Mouse (Mus musculus) limb, embryonic 11.5 days (tissue): ENCODE results near the gene Trio. TPM values are rescaled to one million over a fixed set of nuclear protein-coding genes. Genes with fewer than 3 reads are reported as not detected.
A peak's percentile ranks its signal among the peaks of the same experiment; 100 is the strongest.

ENCODE experiments used
- ATAC-seq: fragments of 200-750 bp; cut with Nextera tagmentation; 2 replicates; pipeline ENCODE4 v1.8.0; 2017; ENCODE audit warnings: low read depth; ENCODE audit not compliant: insufficient number of reproducible peaks, low FRiP score, low TSS enrichment
- DNase-seq: peaks from one replicate; pipeline ENCODE4 v3.0.0-alpha.2; 2015; ENCODE audit warnings: low spot score
- H3K27ac ChIP-seq: fragments of 300-500 bp; sonication (generic); replicated peaks from 2 replicates; pipeline ENCODE4 v1.5.1; 2014; ENCODE audit warnings: low read depth, mild to moderate bottlenecking, low read length
- H3K27me3 ChIP-seq: fragments of 300-500 bp; sonication (generic); 2 replicates; pipeline ENCODE4 v1.6.1; 2014; ENCODE audit warnings: mild to moderate bottlenecking, low read length, mixed read lengths; ENCODE audit not compliant: control insufficient read depth, insufficient read depth
- H3K36me3 ChIP-seq: fragments of 300-500 bp; sonication (generic); 2 replicates; pipeline ENCODE4 v1.6.1; 2014; ENCODE audit warnings: mild to moderate bottlenecking, low read length, moderate library complexity, mixed read lengths; ENCODE audit not compliant: control insufficient read depth, insufficient read depth
- H3K4me1 ChIP-seq: fragments of 300-500 bp; sonication (generic); 2 replicates; pipeline ENCODE4 v1.6.1; 2014; ENCODE audit warnings: low read length, mixed read lengths; ENCODE audit not compliant: control insufficient read depth, insufficient read depth
- H3K4me2 ChIP-seq: fragments of 300-500 bp; sonication (generic); 2 replicates; pipeline ENCODE4 v1.6.1; 2014; ENCODE audit warnings: low read depth, mild to moderate bottlenecking, moderate library complexity; ENCODE audit not compliant: severe bottlenecking
- H3K4me3 ChIP-seq: fragments of 300-500 bp; sonication (generic); 2 replicates; pipeline ENCODE4 v1.5.1; 2014; ENCODE audit warnings: low read depth, low read length
- H3K9ac ChIP-seq: fragments of 300-500 bp; sonication (generic); 2 replicates; pipeline ENCODE4 v1.6.1; 2014; ENCODE audit warnings: mild to moderate bottlenecking, low read length
- H3K9me3 ChIP-seq: fragments of 300-500 bp; sonication (generic); 2 replicates; pipeline ENCODE4 v1.6.1; 2016; ENCODE audit warnings: low read length; ENCODE audit not compliant: control insufficient read depth
- WGBS: fragments of 180-500 bp; shearing (Covaris S2); extraction: QIAGEN DNeasy Blood & Tissue Kit; methylation state at CpG from one replicate; pipeline ENCODE4 v1.1.7; 2014; 5-methylcytosine and 5-hydroxymethylcytosine counted together
- polyA plus RNA-seq: library from polyadenylated mRNA; unstranded; fragments of >200 nt; fragmentation: Nextera tagmentation; extraction: Ambion mirVana; gene quantifications from 2 replicates; pipeline ENCODE4 v1.2.1, GENCODE M21; 2014

The Trio gene
- polyA plus RNA-seq, 1 experiment from 2014 or later = 64.8 TPM

DNA sequence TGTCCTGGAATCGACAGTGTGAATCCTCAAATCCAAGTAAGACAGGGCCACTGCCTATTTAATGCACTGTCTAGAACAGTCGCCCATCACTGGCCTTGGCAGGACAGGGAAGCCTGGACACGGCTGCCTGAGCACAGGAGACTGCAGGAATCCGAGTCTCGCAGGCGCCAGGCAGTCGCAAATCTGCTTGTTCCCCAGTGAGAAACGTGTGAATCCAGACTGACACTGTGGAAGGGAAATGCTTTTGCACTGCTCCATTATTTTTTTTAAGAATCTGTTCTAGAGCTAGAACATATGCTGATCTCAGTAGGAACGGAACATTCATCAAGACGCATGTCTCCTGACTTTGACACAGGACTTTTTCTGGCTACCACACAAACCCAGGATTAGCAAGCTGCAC is 208.6 kb downstream of the Trio start:
- 81% methylated on average over 10 of the region's 10 CpGs for WGBS
- no peak overlapping the region for H3K27ac ChIP-seq

DNA sequence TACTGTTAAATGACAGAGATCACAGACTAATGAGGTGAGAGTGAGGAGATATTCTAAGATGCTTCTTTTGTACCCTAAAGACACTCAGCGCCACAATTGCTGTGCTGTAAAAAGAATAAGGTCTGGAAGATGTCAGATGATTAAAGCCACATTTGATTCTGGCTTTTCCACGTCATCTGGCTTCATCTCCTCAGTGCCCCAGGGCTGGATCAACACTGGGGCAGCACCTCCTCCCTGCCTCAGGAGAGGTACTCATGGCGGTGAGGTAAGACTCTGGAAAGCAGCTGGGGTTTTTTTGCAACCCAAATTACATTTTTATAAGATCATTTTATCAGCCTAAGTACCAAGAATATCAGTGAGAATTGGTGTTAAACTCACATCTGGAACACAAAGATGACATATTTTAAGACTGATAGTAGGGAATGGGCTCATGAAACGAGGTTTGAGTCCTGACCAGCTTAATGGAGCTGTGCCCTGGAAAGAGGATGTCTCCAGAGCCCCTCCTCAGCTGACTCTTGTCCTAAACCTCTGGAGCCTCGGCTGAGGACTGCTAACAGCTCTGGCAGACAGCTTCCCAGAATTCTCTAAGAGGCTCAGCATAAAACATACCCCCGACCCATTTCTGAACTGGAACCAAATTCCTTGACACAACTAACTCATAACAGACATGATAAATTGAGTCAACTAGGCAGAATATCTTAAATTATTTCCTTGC is 210.8 kb downstream of the Trio start:
- H3K36me3 ChIP-seq = no peaks in the 10 kb centered on the region; the same call in 1 of the 2 replicates
- H3K4me3 ChIP-seq = no peak overlapping the region
- H3K27me3 ChIP-seq = no peaks in the 10 kb centered on the region
- no peak overlapping the region for H3K27ac ChIP-seq
- 41% methylated on average over 6 of the region's 6 CpGs for WGBS
- ATAC-seq = no peak
- H3K4me2 ChIP-seq = no peak overlapping the region
- H3K9ac ChIP-seq = no peak overlapping the region
- peaks cover 22% of the 10 kb centered on the region for H3K4me1 ChIP-seq
- H3K9me3 ChIP-seq = no peaks in the 10 kb centered on the region
- DNase-seq = no peak

More for the DNA sequence above, 208.6 kb downstream of the Trio start:
- H3K27me3 ChIP-seq = no peaks in the 10 kb centered on the region
- no peak overlapping the region for H3K4me2 ChIP-seq
- no peak overlapping the region for H3K9ac ChIP-seq
- peaks cover 5% of the 10 kb centered on the region for H3K4me1 ChIP-seq
- no peak overlapping the region for H3K4me3 ChIP-seq
- H3K36me3 ChIP-seq = no peaks in the 10 kb centered on the region; the same call in 1 of the 2 replicates
- ATAC-seq = no peak
- no peak for DNase-seq
- no peaks in the 10 kb centered on the region for H3K9me3 ChIP-seq

DNA sequence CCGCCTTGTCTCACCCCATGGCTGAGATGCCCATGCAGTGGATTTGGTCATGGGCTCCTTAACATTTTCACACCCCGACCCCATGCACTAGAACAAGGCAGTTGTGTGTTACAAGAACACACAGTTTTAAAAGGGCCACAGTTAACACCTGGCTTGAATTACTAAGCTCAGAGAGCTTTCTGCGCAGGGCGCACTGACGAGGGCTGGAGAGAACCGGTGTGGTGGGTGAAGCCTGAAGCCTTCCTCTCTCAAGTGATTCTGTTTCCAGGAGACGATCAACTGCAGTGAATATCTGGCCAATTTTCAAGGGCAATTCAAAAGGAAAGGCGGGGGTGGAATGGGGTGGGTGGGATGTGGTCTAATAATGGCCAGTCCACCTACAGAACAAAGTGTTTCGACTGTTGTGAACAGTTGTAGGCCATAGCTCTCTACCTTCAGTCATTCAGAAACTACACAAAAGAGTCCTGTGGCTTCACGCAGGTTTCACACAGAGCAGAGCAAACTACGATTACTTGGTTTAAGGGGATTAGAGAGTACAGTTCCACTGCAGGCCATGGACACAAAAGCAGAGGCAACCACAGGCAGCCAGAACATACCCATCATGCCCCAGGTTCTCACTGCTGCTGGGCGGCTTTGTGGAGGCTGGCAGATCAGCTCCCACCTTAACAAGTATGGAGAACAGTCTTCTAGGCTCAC is 214.7 kb downstream of the Trio start:
- Histone ChIP-seq H3K4me1 (peaks cover 40% of the 10 kb centered on the region), H3K36me3 (no peaks in the 10 kb centered on the region; the same call in 1 of the 2 replicates)

DNA sequence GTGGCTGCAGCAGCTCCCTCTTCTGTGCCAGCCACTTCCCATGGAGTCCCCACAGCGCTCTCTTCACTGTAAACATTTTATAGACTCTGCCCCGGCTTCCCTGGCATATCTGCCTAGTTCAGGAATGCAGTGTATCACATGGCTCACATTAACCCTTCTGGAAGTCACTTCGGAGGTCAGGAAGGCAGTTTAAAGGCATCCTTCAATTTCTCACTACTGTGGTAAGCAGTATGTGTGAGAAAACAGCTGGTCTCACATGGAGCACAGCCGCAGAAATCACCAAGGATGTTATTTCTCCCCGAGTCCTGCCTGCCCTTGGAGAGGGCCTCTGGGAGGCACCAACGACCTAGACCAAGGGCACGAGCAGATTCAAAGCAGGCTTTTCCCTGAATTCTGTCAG is 215.4 kb downstream of the Trio start:
- H3K4me2 ChIP-seq = peak overlapping the region; percentile 11; the same call in 1 of the 2 replicates
- DNase-seq (peak; percentile 47), ATAC-seq (peak; percentile 27; the same call in 1 of the 2 replicates)
- H3K27me3 ChIP-seq = no peaks in the 10 kb centered on the region
- H3K36me3 ChIP-seq = no peaks in the 10 kb centered on the region; the same call in 1 of the 2 replicates
- peaks cover 46% of the 10 kb centered on the region for H3K4me1 ChIP-seq
- peak overlapping the region; percentile 92 for H3K27ac ChIP-seq
- no peaks in the 10 kb centered on the region for H3K9me3 ChIP-seq
- no peak overlapping the region for H3K4me3 ChIP-seq
- 0 out of 2 replicates have a peak overlapping the region, but pooled peaks have one; percentile 22 for H3K9ac ChIP-seq
- WGBS = 9% methylated on average over 7 of the region's 7 CpGs

More for the DNA sequence above, 214.7 kb downstream of the Trio start:
- Histone ChIP-seq H3K27ac (peak overlapping the region; percentile 92), H3K27me3 (no peaks in the 10 kb centered on the region), H3K9ac (no peak overlapping the region), H3K4me3 (no peak overlapping the region), H3K4me2 (0 out of 2 replicates have a peak overlapping the region, but pooled peaks have one; percentile 11), H3K9me3 (no peaks in the 10 kb centered on the region)
- DNase-seq = peak; percentile 62
- WGBS = 34% methylated on average over 12 of the region's 12 CpGs
- ATAC-seq = 0 out of 2 replicates have a peak, but pooled peaks have one; percentile 44

DNA sequence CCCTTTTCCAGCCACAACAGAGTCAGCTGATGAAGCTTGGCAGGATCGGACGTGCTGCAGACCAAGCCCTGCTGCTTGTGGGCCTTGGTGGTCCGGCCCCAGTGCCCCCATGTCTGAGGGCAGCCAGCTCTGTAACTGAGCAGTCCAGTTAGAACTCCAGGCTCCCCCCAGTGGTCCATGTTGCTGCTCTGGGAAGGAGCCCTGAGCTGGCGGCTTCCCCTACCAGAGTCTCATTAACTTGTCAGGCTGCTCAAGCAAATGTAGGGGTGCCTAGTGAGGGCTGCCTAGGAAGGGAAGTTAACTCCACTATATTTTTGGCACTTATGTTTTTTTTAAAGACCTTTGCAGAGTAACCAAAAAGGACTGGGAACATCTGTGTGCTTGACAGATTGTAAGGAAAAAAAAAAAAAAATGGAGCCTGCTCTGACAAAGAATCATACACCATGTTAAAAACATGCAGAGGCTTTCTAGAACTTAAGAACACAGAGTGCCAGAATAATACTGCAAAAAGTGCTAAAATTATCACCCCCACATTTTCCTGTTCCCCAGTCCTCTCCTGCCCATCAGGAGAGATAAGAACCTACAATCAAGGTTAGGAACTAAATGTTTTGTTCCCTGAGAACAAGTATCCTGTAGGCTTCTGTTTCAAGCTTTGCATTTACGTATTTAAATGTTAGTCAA is 216.9 kb downstream of the Trio start:
- H3K4me2 ChIP-seq = no peak overlapping the region
- no peaks in the 10 kb centered on the region; the same call in 1 of the 2 replicates for H3K36me3 ChIP-seq
- no peaks in the 10 kb centered on the region for H3K9me3 ChIP-seq
- DNase-seq (peak; percentile 75), ATAC-seq (no peak)
- peaks cover 53% of the 10 kb centered on the region for H3K4me1 ChIP-seq
- H3K27me3 ChIP-seq = no peaks in the 10 kb centered on the region
- no peak overlapping the region for H3K9ac ChIP-seq
- H3K4me3 ChIP-seq = no peak overlapping the region
- H3K27ac ChIP-seq = peak overlapping the region; percentile 76
- 29% methylated on average over 5 of the region's 5 CpGs for WGBS

DNA sequence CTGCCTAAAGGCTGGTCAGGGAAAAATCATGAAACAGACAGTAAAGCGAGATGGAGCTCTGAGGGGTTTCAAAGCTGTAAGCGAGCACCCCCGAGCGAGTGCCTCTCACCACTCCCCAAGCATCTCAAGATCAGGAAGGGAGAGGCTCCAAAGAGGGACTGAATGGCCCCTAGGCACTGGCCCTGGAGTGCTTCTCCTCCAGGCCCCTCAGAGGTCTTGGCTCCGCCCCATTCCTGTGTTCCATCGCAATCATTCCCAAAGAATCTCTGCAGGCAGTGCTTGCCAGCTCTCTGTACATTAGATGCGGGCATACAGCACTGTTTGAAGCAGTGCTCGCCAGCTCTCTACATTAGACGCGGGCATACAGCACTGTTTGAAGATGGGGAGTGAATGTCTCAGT is 219.4 kb downstream of the Trio start:
- no peak for ATAC-seq
- Histone ChIP-seq H3K9ac (no peak overlapping the region), H3K36me3 (no peaks in the 10 kb centered on the region; the same call in 1 of the 2 replicates), H3K27me3 (no peaks in the 10 kb centered on the region), H3K27ac (no peak overlapping the region), H3K4me1 (peaks cover 54% of the 10 kb centered on the region), H3K9me3 (no peaks in the 10 kb centered on the region), H3K4me3 (no peak overlapping the region), H3K4me2 (no peak overlapping the region)
- 58% methylated on average over 10 of the region's 10 CpGs for WGBS
- DNase-seq = no peak

DNA sequence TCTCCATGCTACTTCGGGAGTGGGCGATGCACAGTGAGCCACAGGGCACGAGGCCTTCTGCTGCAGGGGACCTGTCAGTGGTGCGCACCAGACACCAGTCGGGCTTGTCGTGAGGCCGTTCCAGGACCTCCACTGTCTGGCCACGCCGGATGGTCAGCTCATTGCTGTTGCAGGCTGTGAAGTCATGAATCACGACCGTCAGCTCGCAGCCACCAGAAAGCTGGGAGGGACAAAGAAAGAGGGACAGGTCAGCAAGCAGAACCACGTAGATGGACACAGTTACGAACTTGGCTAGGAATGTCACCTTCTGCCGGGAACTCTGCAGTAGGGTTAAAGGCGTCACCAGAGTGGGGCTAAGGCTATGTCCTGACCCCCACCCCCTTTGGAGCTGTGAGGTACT is 220.0 kb downstream of the Trio start:
- DNase-seq = no peak
- Histone ChIP-seq H3K9ac (no peak overlapping the region), H3K9me3 (no peaks in the 10 kb centered on the region), H3K4me2 (no peak overlapping the region), H3K36me3 (no peaks in the 10 kb centered on the region; the same call in 1 of the 2 replicates), H3K4me1 (peaks cover 51% of the 10 kb centered on the region), H3K27ac (no peak overlapping the region), H3K27me3 (no peaks in the 10 kb centered on the region), H3K4me3 (no peak overlapping the region)
- 62% methylated on average over 16 of the region's 16 CpGs for WGBS
- no peak for ATAC-seq

DNA sequence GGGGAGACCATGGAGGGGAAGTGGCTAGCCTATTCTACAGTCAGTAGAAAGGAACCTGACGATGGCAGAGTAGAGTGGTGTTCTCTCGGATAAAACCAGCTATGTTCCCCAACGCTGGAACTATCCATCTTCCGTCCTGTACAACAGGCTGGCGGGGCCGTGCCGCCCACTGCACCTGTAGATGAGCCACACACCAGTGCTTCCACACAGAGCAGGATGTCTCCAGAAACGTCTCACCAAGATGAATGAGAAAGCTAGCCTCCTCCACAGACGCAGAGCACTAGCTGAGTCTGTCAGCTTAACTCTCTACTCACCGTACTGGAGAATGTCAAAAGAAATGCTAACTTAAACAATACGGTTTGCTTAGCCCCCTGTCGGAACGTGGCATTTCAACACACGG is 221.2 kb downstream of the Trio start:
- 87% methylated on average over 14 of the region's 14 CpGs for WGBS
- Histone ChIP-seq H3K4me2 (no peak overlapping the region), H3K4me1 (peaks cover 41% of the 10 kb centered on the region), H3K9ac (no peak overlapping the region), H3K36me3 (no peaks in the 10 kb centered on the region; the same call in 1 of the 2 replicates), H3K27me3 (no peaks in the 10 kb centered on the region), H3K9me3 (no peaks in the 10 kb centered on the region), H3K27ac (peak overlapping the region; percentile 63; the same call in 1 of the 2 replicates), H3K4me3 (no peak overlapping the region)
- DNase-seq = no peak
- no peak for ATAC-seq
